Mouse (Mus musculus): ENCODE results near the gene Ldlrad3. TPM values are rescaled to one million over a fixed set of nuclear protein-coding genes. Genes with fewer than 3 reads are reported as not detected.

The Ldlrad3 gene
- total RNA-seq, 1 experiment from 2014 or later, result 8.8 TPM

Other genes with a start within 250 kb of the Ldlrad3 start
- gene Trim44, start 221.4 kb upstream of the Ldlrad3 start, total RNA-seq (2021), result 69.1 and 70.1 TPM in 2 replicates